Mouse (Mus musculus): Measurements from ENCODE around the gene Foxo1. TPM values are rescaled to one million over a fixed set of nuclear protein-coding genes. Genes with fewer than 3 reads are reported as not detected.

Gene Foxo1
- polyA plus RNA-seq, 1 experiment from 2014 or later: 1.1 TPM

DNA sequence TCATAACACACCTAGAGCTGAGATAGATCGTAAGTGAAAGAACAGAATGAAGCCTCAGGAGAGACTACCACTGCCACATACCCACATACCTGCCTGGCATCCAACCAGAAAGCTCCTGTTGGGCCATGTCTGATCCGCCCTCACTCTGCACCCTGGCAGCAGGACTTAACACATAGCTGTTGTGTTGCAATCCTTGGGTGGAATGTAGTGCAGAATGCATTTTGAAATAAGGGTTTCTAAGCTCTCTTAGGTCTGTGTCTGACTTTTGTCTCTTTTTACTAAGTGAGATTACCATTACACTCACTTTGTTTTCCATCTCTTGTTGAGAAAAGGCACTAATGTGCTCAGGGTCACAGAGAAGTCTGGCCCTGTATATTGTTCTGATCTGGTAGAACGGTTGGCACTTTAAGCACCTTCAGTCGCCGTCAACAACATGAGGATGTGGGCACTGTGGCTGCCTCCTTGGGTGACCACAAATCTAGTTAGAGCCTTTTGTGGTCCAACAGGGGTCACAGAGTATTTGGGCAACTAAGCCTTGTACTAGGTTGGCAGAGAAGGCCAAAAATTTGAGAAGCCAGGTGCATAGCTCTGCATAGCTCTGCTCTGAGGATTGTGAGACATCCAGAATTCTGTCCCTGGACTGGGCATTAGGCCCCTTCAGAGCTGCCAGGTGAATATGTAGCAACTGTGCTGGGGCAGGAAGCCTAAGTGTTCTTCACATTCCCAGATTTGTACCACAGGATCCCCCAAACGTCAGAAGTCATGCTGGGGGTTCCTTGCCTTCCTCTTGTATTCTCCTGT, 75.3 kb downstream of the Foxo1 start:
- Histone ChIP-seq H3K36me3 (peaks cover 8% of the 10 kb centered on the region; the same call in 1 of the 2 replicates), H3K27ac (no peak overlapping the region), H3K9ac (no peak overlapping the region), H3K27me3 (no peaks in the 10 kb centered on the region), H3K9me3 (replicated peaks) (no peaks in the 10 kb centered on the region), H3K4me2 (no peak overlapping the region), H3K4me3 (replicated peaks) (no peak overlapping the region), H3K4me1 (replicated peaks) (peaks cover 25% of the 10 kb centered on the region)
- DNase-seq (no peak), ATAC-seq (ENCODE audit: low read depth) (no peak)
- WGBS (ENCODE audit: insufficient replicate concordance): 40% methylated on average over 6 of the region's 6 CpGs

DNA sequence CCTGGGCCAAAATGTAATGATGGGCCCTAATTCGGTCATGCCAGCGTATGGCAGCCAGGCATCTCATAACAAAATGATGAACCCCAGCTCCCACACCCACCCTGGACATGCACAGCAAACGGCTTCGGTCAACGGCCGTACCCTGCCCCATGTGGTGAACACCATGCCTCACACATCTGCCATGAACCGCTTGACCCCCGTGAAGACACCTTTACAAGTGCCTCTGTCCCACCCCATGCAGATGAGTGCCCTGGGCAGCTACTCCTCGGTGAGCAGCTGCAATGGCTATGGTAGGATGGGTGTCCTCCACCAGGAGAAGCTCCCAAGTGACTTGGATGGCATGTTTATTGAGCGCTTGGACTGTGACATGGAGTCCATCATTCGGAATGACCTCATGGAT, 77.7 kb downstream of the Foxo1 start:
- Histone ChIP-seq H3K9me3 (replicated peaks) (no peaks in the 10 kb centered on the region), H3K4me2 (no peak overlapping the region), H3K27ac (no peak overlapping the region), H3K9ac (no peak overlapping the region), H3K36me3 (peaks cover 8% of the 10 kb centered on the region; the same call in 1 of the 2 replicates), H3K4me3 (replicated peaks) (no peak overlapping the region), H3K4me1 (replicated peaks) (peaks cover 24% of the 10 kb centered on the region), H3K27me3 (no peaks in the 10 kb centered on the region)
- no peak for DNase-seq
- ATAC-seq (ENCODE audit: low read depth): no peak
- 87% methylated on average over 11 of the region's 11 CpGs for WGBS (ENCODE audit: insufficient replicate concordance)

DNA sequence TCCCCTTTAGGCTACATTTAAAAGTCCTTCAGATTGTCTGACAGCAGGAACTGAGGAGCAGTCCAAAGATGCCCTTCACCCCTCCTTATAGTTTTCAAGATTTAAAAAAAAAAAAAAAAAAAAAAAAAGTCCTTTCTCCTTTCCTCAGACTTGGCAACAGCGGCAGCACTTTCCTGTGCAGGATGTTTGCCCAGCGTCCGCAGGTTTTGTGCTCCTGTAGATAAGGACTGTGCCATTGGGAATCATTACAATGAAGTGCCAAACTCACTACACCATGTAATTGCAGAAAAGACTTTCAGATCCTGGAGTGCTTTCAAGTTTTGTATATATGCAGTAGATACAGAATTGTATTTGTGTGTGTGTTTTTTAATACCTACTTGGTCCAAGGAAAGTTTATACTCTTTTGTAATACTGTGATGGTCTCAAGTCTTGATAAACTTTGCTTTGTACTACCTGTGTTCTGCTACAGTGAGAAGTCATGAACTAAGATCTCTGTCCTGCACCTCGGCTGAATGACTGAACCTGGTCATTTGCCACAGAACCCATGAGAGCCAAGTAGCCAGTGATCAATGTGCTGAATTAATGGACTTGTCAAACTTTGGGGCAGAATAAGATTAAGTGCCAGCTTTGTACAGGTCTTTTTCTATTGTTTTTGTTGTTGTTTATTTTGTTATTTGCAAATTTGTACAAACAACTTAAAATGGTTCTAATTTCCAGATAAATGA, 79.0 kb downstream of the Foxo1 start:
- Histone ChIP-seq H3K9me3 (replicated peaks) (no peaks in the 10 kb centered on the region), H3K4me1 (replicated peaks) (peaks cover 16% of the 10 kb centered on the region), H3K27ac (no peak overlapping the region), H3K9ac (no peak overlapping the region), H3K27me3 (no peaks in the 10 kb centered on the region), H3K4me2 (no peak overlapping the region), H3K36me3 (peaks cover 8% of the 10 kb centered on the region; the same call in 1 of the 2 replicates), H3K4me3 (replicated peaks) (no peak overlapping the region)
- WGBS (ENCODE audit: insufficient replicate concordance): 51% methylated on average over 4 of the region's 4 CpGs
- ATAC-seq (ENCODE audit: low read depth): no peak
- DNase-seq: no peak

DNA sequence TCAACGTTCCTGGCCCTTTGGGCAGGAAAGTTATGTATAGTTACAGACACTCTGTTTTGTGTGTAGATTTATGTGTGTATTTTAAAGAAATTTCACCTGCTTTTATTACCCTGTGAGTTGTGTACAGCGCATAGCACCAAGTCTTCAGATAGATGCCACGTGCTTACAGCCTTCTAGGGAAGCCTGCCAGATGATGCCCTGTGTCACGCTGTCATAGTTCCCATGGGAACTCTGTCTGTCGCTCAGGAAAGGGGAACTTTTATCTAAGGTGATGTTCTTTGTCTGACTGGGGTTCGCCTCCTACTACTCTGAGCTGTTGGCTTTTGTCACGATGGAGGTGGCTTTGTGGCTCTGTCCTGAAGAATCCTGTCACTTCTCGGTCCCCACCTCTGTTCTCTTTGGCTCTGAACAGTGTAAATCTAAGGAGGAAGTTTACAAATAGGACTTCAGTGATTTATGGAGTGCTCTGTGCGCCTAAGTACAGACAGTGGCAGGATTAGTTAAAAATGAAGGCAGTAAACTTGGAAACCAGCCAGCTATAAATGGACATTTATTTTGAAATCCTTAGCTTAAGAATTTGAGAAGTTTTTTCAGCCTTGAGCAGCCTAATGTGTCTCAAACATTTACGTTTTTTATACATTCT, 80.0 kb downstream of the Foxo1 start:
- Histone ChIP-seq H3K9ac (no peak overlapping the region), H3K27me3 (no peaks in the 10 kb centered on the region), H3K9me3 (replicated peaks) (no peaks in the 10 kb centered on the region), H3K27ac (no peak overlapping the region), H3K36me3 (peaks cover 8% of the 10 kb centered on the region; the same call in 1 of the 2 replicates), H3K4me3 (replicated peaks) (no peak overlapping the region), H3K4me1 (replicated peaks) (peaks cover 7% of the 10 kb centered on the region), H3K4me2 (no peak overlapping the region)
- 54% methylated on average over 10 of the region's 10 CpGs for WGBS (ENCODE audit: insufficient replicate concordance)
- DNase-seq (no peak), ATAC-seq (ENCODE audit: low read depth) (no peak)

DNA sequence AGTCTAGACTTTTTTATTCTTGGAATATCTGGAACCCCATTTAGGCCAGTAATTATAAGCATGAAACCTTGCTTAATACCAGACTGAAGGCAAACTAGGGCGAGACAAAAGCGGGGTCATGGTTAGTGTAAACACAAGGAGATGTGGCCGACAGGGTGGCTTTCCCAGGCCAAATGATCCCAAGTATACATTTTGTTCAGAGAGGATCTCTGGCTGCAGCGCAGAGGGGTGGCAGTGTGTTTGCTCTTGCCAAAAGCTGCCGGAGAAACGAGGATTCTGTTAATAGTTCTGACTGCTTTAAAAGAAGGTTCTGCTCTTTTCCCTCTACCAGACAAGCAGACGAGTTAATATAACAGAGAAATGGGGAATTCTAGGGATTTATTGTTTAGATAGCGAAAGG, 82.5 kb downstream of the Foxo1 start:
- H3K9ac ChIP-seq: no peak overlapping the region
- peaks cover 5% of the 10 kb centered on the region; the same call in 1 of the 2 replicates for H3K36me3 ChIP-seq
- ATAC-seq (ENCODE audit: low read depth) (no peak), DNase-seq (no peak)
- H3K27me3 ChIP-seq: no peaks in the 10 kb centered on the region
- no peaks in the 10 kb centered on the region for H3K4me1 ChIP-seq (replicated peaks)
- no peaks in the 10 kb centered on the region for H3K9me3 ChIP-seq (replicated peaks)
- 71% methylated on average over 8 of the region's 8 CpGs for WGBS (ENCODE audit: insufficient replicate concordance)
- no peak overlapping the region for H3K27ac ChIP-seq
- no peak overlapping the region for H3K4me3 ChIP-seq (replicated peaks)
- H3K4me2 ChIP-seq: no peak overlapping the region

DNA sequence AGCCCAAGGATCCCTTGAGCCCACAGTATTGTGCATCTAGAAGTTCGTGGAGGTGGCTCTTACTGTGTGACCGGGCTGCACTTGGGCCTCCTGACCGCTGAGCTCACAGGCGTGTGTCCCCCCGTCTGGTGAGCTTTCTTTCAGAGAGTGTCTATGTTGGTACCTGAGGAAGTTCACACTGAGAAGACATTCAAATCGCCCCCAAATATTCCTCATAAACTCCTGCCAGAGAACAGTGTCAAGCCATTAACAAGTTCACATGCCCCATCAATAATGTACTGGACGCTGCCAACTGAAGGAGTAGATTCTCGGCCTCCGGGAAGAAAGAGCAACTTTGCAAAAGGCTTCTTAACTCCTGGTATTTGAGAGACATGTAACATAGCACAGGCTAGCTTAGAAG, 83.8 kb downstream of the Foxo1 start:
- ATAC-seq (ENCODE audit: low read depth) (no peak), DNase-seq (no peak)
- no peak overlapping the region for H3K4me3 ChIP-seq (replicated peaks)
- no peak overlapping the region for H3K4me2 ChIP-seq
- H3K4me1 ChIP-seq (replicated peaks): no peaks in the 10 kb centered on the region
- H3K9me3 ChIP-seq (replicated peaks): no peaks in the 10 kb centered on the region
- 75% methylated on average over 9 of the region's 9 CpGs for WGBS (ENCODE audit: insufficient replicate concordance)
- no peaks in the 10 kb centered on the region for H3K36me3 ChIP-seq
- H3K27me3 ChIP-seq: no peaks in the 10 kb centered on the region
- no peak overlapping the region for H3K27ac ChIP-seq
- no peak overlapping the region for H3K9ac ChIP-seq

DNA sequence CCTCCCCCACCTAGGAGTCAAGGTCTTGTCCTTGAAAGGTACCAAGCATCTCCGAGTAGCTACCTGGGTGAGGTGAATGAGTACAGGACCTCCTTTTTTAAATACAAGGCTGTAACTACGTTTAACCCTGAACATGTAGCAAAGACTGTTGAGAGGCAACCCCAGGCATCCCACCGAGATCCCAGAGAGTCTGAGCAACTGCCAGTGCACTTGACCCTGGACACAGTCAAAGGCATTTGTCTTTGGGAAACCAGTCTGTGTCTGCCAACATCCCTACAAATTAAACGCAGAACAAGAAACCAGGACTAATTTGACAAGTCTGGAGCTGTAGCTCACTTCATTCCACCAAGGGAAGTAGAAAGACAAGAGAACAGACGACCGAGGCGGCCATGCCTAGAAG, 86.1 kb downstream of the Foxo1 start:
- 64% methylated on average over 7 of the region's 7 CpGs for WGBS (ENCODE audit: insufficient replicate concordance)
- no peak for ATAC-seq (ENCODE audit: low read depth)
- H3K36me3 ChIP-seq: no peaks in the 10 kb centered on the region
- H3K4me2 ChIP-seq: no peak overlapping the region
- H3K27ac ChIP-seq: no peak overlapping the region
- no peak for DNase-seq
- no peaks in the 10 kb centered on the region for H3K9me3 ChIP-seq (replicated peaks)
- no peak overlapping the region for H3K4me3 ChIP-seq (replicated peaks)
- no peak overlapping the region for H3K9ac ChIP-seq
- no peaks in the 10 kb centered on the region for H3K4me1 ChIP-seq (replicated peaks)
- H3K27me3 ChIP-seq: no peaks in the 10 kb centered on the region

DNA sequence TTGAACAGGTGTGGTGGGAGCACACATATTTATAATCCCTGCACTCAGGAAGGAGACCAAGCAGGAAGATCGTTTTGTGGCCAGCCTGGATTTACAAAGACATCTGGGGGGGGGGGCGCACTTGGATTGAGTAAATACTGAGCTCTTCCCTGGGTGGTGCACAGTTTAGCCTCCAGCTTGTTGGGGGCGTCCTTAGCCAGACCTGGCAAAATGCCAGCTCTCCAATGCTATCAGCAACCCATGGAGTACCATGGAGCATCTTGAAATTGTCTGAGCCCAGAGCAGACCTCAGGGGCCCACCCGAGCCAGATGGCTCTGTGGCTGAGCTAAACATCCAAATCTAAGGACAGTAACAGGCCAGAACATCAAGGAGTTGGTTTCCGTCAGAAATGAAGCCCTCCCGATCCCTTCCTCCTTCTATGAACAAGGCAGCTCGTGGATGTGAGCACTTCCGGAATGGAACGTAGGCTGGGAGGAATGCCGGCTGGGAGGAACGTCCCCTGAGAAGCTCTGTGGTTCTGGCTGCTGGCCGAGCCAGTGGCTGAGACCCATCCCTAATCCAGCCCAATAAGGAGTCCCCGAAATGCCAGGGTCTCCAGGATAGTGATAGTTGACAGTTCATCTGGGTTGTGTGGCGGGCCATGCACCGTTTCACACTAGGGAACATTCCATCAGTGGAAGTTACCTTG, 89.3 kb downstream of the Foxo1 start:
- WGBS (ENCODE audit: insufficient replicate concordance): 63% methylated on average over 15 of the region's 15 CpGs
- Histone ChIP-seq H3K36me3 (no peaks in the 10 kb centered on the region), H3K9ac (no peak overlapping the region), H3K27me3 (no peaks in the 10 kb centered on the region), H3K9me3 (replicated peaks) (no peaks in the 10 kb centered on the region), H3K27ac (no peak overlapping the region), H3K4me2 (no peak overlapping the region), H3K4me1 (replicated peaks) (no peaks in the 10 kb centered on the region), H3K4me3 (replicated peaks) (no peak overlapping the region)
- DNase-seq (no peak), ATAC-seq (ENCODE audit: low read depth) (no peak)

DNA sequence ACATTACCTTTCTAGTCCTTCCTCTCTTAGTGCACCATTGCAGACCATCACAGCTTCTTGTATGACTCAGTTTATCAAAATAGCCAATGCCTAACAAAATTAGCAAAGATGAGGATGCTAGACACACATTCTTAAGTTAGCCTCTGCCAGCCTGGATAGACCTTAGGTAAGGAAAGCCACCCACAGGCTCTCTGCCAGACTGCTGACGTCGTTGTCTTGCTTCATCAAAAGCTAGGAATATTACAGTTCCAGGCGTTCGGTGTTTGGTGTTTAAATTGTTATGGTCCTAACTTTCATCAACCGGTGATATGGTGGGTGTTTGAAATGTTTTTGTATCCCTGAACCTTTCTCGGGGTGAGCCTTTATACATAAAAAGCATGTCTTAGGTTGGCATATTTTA, 96.4 kb downstream of the Foxo1 start:
- H3K9ac ChIP-seq: no peak overlapping the region
- no peak for ATAC-seq (ENCODE audit: low read depth)
- H3K27me3 ChIP-seq: no peaks in the 10 kb centered on the region
- no peak overlapping the region for H3K4me2 ChIP-seq
- WGBS (ENCODE audit: insufficient replicate concordance): 68% methylated on average over 6 of the region's 6 CpGs
- H3K27ac ChIP-seq: no peak overlapping the region
- H3K4me3 ChIP-seq (replicated peaks): no peak overlapping the region
- DNase-seq: no peak
- no peaks in the 10 kb centered on the region for H3K36me3 ChIP-seq
- no peaks in the 10 kb centered on the region for H3K9me3 ChIP-seq (replicated peaks)
- H3K4me1 ChIP-seq (replicated peaks): no peaks in the 10 kb centered on the region

DNA sequence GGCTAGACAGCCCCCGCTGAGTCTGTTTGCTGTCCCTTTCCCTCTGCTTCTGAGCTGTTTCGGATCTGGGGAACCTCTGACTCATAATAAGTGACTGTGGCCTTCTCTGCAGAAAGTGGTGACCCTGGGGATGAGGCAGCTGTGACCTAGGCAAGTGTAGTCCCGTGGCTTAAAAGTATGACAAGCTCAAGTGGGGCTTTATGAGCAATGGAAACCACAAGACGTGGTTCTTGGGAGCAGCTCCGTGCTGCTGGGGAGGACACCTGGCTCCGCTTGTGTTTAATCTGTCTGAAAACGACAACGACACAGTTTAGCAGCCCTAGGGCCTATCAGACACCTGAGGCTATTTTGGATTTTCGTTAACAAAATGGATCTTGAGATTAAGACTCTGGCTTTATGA, 101.1 kb downstream of the Foxo1 start:
- no peak for DNase-seq
- no peak overlapping the region for H3K9ac ChIP-seq
- no peak overlapping the region for H3K4me3 ChIP-seq (replicated peaks)
- no peaks in the 10 kb centered on the region for H3K4me1 ChIP-seq (replicated peaks)
- no peaks in the 10 kb centered on the region for H3K36me3 ChIP-seq
- no peak overlapping the region for H3K27ac ChIP-seq
- no peaks in the 10 kb centered on the region for H3K27me3 ChIP-seq
- whole genome bisulfite sequencing (ENCODE audit: insufficient replicate concordance): 62% methylated on average over 9 of the region's 9 CpGs
- no peaks in the 10 kb centered on the region for H3K9me3 ChIP-seq (replicated peaks)
- H3K4me2 ChIP-seq: no peak overlapping the region
- no peak for ATAC-seq (ENCODE audit: low read depth)

DNA sequence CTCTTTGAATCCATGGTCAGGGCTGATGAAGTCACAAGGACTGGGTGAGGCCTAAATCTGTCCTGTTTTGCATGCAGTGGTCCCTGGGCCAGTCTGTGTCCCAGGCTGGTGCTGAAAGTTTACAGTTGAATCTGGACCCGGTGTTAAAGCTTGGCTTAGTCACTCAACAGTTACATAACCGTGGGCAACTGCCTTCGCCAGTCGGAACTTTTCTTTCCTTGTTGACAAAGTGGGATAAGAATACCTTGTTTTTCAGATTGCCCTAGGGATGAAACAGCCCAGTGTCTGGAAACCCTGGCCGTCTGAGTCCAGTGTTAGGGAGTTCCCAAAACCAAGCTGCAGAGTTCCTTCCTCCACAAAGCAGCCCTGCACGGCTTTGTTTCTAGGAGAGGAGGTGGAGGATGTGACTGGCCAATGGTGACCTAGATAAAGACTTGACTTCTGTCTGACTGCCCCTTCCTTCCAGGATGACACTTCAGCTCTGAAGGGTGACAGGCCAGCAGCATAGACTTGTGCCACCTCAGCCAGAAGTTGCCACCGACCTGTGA, 101.8 kb downstream of the Foxo1 start:
- DNase-seq: no peak
- Histone ChIP-seq H3K4me2 (no peak overlapping the region), H3K9ac (no peak overlapping the region), H3K4me1 (replicated peaks) (no peaks in the 10 kb centered on the region), H3K9me3 (replicated peaks) (no peaks in the 10 kb centered on the region), H3K27ac (no peak overlapping the region), H3K4me3 (replicated peaks) (no peak overlapping the region), H3K27me3 (no peaks in the 10 kb centered on the region), H3K36me3 (no peaks in the 10 kb centered on the region)
- no peak for ATAC-seq (ENCODE audit: low read depth)
- 43% methylated on average over 7 of the region's 7 CpGs for WGBS (ENCODE audit: insufficient replicate concordance)

Data from liver, embryonic 13.5 days (tissue).